Mouse (Mus musculus) limb, embryonic 14.5 days (tissue): ENCODE measurements around the gene Nxph1. TPM values are rescaled to one million over a fixed set of nuclear protein-coding genes. Genes with fewer than 3 reads are reported as not detected.
A peak's percentile ranks its signal among the peaks of the same experiment; 100 is the strongest.

Experiments
- ATAC-seq: fragments of 200-750 bp; cut with Nextera tagmentation; 2 replicates; pipeline ENCODE4 v1.8.0; 2017; ENCODE audit warnings: low read depth, moderate number of reproducible peaks, moderate TSS enrichment; ENCODE audit not compliant: low FRiP score
- DNase-seq: peaks from one replicate; pipeline ENCODE4 v3.0.0-alpha.2; 2015; ENCODE audit warnings: low spot score
- H3K27ac ChIP-seq: fragments of 300-500 bp; sonication (generic); replicated peaks from 2 replicates; pipeline ENCODE4 v1.5.1; 2014; ENCODE audit warnings: low read depth, mild to moderate bottlenecking, low read length, moderate library complexity, mixed read lengths
- H3K27me3 ChIP-seq: fragments of 300-500 bp; sonication (generic); 2 replicates; pipeline ENCODE4 v1.6.1; 2014; ENCODE audit warnings: low read length, mixed read lengths; ENCODE audit not compliant: control insufficient read depth, insufficient read depth
- H3K36me3 ChIP-seq: fragments of 300-500 bp; sonication (generic); 2 replicates; pipeline ENCODE4 v1.6.1; 2014; ENCODE audit warnings: mild to moderate bottlenecking, low read length, moderate library complexity, mixed read lengths; ENCODE audit not compliant: control insufficient read depth, insufficient read depth
- H3K4me1 ChIP-seq: fragments of 300-500 bp; sonication (generic); 2 replicates; pipeline ENCODE4 v1.6.1; 2014; ENCODE audit warnings: antibody characterized with exemption, low read length, mixed read lengths; ENCODE audit not compliant: control insufficient read depth, insufficient read depth
- H3K4me2 ChIP-seq: fragments of 300-500 bp; sonication (generic); replicated peaks from 2 replicates; pipeline ENCODE4 v1.6.1; 2014; ENCODE audit warnings: low read depth, mild to moderate bottlenecking, low read length, moderate library complexity; ENCODE audit not compliant: severe bottlenecking
- H3K4me3 ChIP-seq: fragments of 300-500 bp; sonication (generic); replicated peaks from 2 replicates; pipeline ENCODE4 v1.5.1; 2014; ENCODE audit warnings: low read length
- H3K9ac ChIP-seq: fragments of 300-500 bp; sonication (generic); 2 replicates; pipeline ENCODE4 v1.6.1; 2014; ENCODE audit warnings: mild to moderate bottlenecking, low read depth, low read length, moderate library complexity; ENCODE audit not compliant: severe bottlenecking
- H3K9me3 ChIP-seq: fragments of 300-500 bp; sonication (generic); 2 replicates; pipeline ENCODE4 v1.6.1; 2016; ENCODE audit warnings: low read length; ENCODE audit not compliant: control insufficient read depth
- POLR2A ChIP-seq: fragments of 200-500 bp; IDR thresholded peaks from 2 replicates; pipeline ENCODE4 v1.8.0; 2012; ENCODE audit warnings: inconsistent platforms, mild to moderate bottlenecking, moderate library complexity, borderline replicate concordance; ENCODE audit not compliant: insufficient read depth, insufficient read length; ENCODE audit errors: extremely low read depth
- WGBS: fragments of 180-500 bp; shearing (Covaris S2); extraction: QIAGEN DNeasy Blood & Tissue Kit; methylation state at CpG from one replicate; pipeline ENCODE4 v1.1.7; 2014; 5-methylcytosine and 5-hydroxymethylcytosine counted together
- polyA plus RNA-seq, 2 experiments: library from polyadenylated mRNA; depleted of rRNA in 1 of 2; stranded (reverse) in 1 of 2; unstranded in 1 of 2; fragments of >200 nt; fragmentation: Nextera tagmentation in 1 of 2; extraction: Ambion mirVana in 1 of 2; gene quantifications; 2 replicates each; pipeline versions ENCODE4 v1.2.1 to v1.2.3; 2012 to 2014

Nxph1 gene
- polyA plus RNA-seq, 2 experiments: 1.4 to 2.0 TPM

GRCm38 (mm10) chr6:8914682-8915081 is 33.5 kb upstream of the Nxph1 start:
- no peaks in the 10 kb centered on the region for H3K4me1 ChIP-seq

GRCm38 (mm10) chr6:8924481-8924880 is 23.8 kb upstream of the Nxph1 start:
- Histone ChIP-seq H3K27me3 (no peaks in the 10 kb centered on the region), H3K4me3 (no peak overlapping the region), H3K4me2 (no peak overlapping the region), H3K27ac (no peak overlapping the region), H3K9ac (no peak overlapping the region), H3K9me3 (no peaks in the 10 kb centered on the region), H3K4me1 (no peaks in the 10 kb centered on the region), H3K36me3 (no peaks in the 10 kb centered on the region)
- TF ChIP-seq POLR2A: no peak
- peak; percentile 40 for DNase-seq
- 47% methylated on average over 6 of the region's 6 CpGs for WGBS
- no peak for ATAC-seq

More at GRCm38 (mm10) chr6:8914682-8915081, 33.5 kb upstream of the Nxph1 start:
- H3K27me3 ChIP-seq: no peaks in the 10 kb centered on the region
- no peak for ATAC-seq
- no peaks in the 10 kb centered on the region for H3K36me3 ChIP-seq
- H3K4me2 ChIP-seq: no peak overlapping the region
- no peak for DNase-seq
- H3K9ac ChIP-seq: no peak overlapping the region
- WGBS: 80% methylated on average over 3 of the region's 3 CpGs
- no peak overlapping the region for H3K27ac ChIP-seq
- no peaks in the 10 kb centered on the region for H3K9me3 ChIP-seq
- H3K4me3 ChIP-seq: no peak overlapping the region
- no peak for TF ChIP-seq POLR2A

- Histone ChIP-seq H3K36me3 (no peaks in the 10 kb centered on the region), H3K9me3 (no peaks in the 10 kb centered on the region), H3K27me3 (no peaks in the 10 kb centered on the region), H3K4me2 (no peak overlapping the region), H3K4me1 (no peaks in the 10 kb centered on the region), H3K27ac (no peak overlapping the region), H3K4me3 (no peak overlapping the region), H3K9ac (no peak overlapping the region)
- TF ChIP-seq POLR2A: no peak
- DNase-seq (no peak), ATAC-seq (no peak)
- WGBS: 49% methylated on average over 5 of the region's 5 CpGs
These were observed 13.0 kb upstream of the Nxph1 start for GRCm38 (mm10) chr6:8935241-8935640.

- 18% methylated on average over 5 of the region's 5 CpGs for WGBS
- no peak for TF ChIP-seq POLR2A
- Histone ChIP-seq H3K27me3 (no peaks in the 10 kb centered on the region), H3K9me3 (no peaks in the 10 kb centered on the region), H3K4me1 (no peaks in the 10 kb centered on the region), H3K9ac (no peak overlapping the region), H3K27ac (no peak overlapping the region), H3K4me3 (no peak overlapping the region), H3K4me2 (no peak overlapping the region), H3K36me3 (no peaks in the 10 kb centered on the region)
- 0 out of 2 replicates have a peak, but pooled peaks have one; percentile 44 for ATAC-seq
- DNase-seq: peak; percentile 93
These were observed 12.5 kb upstream of the Nxph1 start for GRCm38 (mm10) chr6:8935705-8936104.

- TF ChIP-seq POLR2A: no peak
- no peak overlapping the region for H3K4me3 ChIP-seq
- H3K9ac ChIP-seq: no peak overlapping the region
- H3K4me1 ChIP-seq: no peaks in the 10 kb centered on the region
- no peak for DNase-seq
- no peak overlapping the region for H3K27ac ChIP-seq
- ATAC-seq: no peak
- WGBS: 17% methylated on average over 4 of the region's 4 CpGs
- no peaks in the 10 kb centered on the region for H3K36me3 ChIP-seq
- H3K27me3 ChIP-seq: no peaks in the 10 kb centered on the region
- H3K4me2 ChIP-seq: no peak overlapping the region
- H3K9me3 ChIP-seq: no peaks in the 10 kb centered on the region
These were observed 12.1 kb upstream of the Nxph1 start for GRCm38 (mm10) chr6:8936168-8936567.
